Mouse (Mus musculus) c-Kit-positive CD71-positive TER-119-negative erythroid progenitor cells, embryonic 14.5 days (primary cell): ENCODE data around the gene Nup107.

Experiments used
- DNase-seq: peaks from one replicate; pipeline ENCODE4 v3.0.0-alpha.2; 2013; ENCODE audit warnings: low read depth

Gene Nup107

GRCm38 (mm10) chr10:117777501-117778327 is 14.8 kb downstream of the Nup107 start:
- DNase-seq = no peak

- DNase-seq = no peak
These were observed 15.4 kb downstream of the Nup107 start for GRCm38 (mm10) chr10:117777103-117777470.

GRCm38 (mm10) chr10:117776281-117777102 is 16.0 kb downstream of the Nup107 start:
- no peak for DNase-seq

GRCm38 (mm10) chr10:117775401-117776144 is 16.9 kb downstream of the Nup107 start:
- DNase-seq = no peak

GRCm38 (mm10) chr10:117774817-117775120 is 17.7 kb downstream of the Nup107 start:
- DNase-seq = no peak

GRCm38 (mm10) chr10:117774011-117774816 is 18.3 kb downstream of the Nup107 start:
- no peak for DNase-seq

- no peak for DNase-seq
These were observed 19.3 kb downstream of the Nup107 start for GRCm38 (mm10) chr10:117773106-117773720.

- DNase-seq = no peak
These were observed 20.0 kb downstream of the Nup107 start for GRCm38 (mm10) chr10:117772364-117773105.

GRCm38 (mm10) chr10:117771131-117771510 is 21.4 kb downstream of the Nup107 start:
- no peak for DNase-seq

GRCm38 (mm10) chr10:117770286-117771130 is 22.0 kb downstream of the Nup107 start:
- DNase-seq = no peak

- DNase-seq = no peak
These were observed 22.8 kb downstream of the Nup107 start for GRCm38 (mm10) chr10:117769541-117770285.

- no peak for DNase-seq
These were observed 24.4 kb downstream of the Nup107 start for GRCm38 (mm10) chr10:117768141-117768440.

- no peak for DNase-seq
These were observed 25.0 kb downstream of the Nup107 start for GRCm38 (mm10) chr10:117767286-117768140.

- DNase-seq = no peak
These were observed 25.7 kb downstream of the Nup107 start for GRCm38 (mm10) chr10:117766896-117767160.

GRCm38 (mm10) chr10:117766111-117766895 is 26.2 kb downstream of the Nup107 start:
- DNase-seq = no peak

GRCm38 (mm10) chr10:117765116-117765894 is 27.2 kb downstream of the Nup107 start:
- no peak for DNase-seq

- DNase-seq = no peak
These were observed 27.9 kb downstream of the Nup107 start for GRCm38 (mm10) chr10:117764598-117764997.
